Mouse (Mus musculus): ENCODE results near the gene Trmt61a.

Gene Trmt61a

GRCm38 (mm10) chr12:111663228-111664143 is 14.4 kb upstream of the Trmt61a start:
- peaks cover 84% of the 10 kb centered on the region for H3K4me1 ChIP-seq (replicated peaks; ENCODE audit: low read depth, low read length)
- peak overlapping the region; percentile 62 for H3K4me3 ChIP-seq (replicated peaks; ENCODE audit: low read length)
- TF ChIP-seq POU5F1 (IDR thresholded peaks at IDR 0.05; ENCODE audit: borderline replicate concordance, low read length) (no peak), CTCF (conservative IDR thresholded peaks at IDR 0.05; ENCODE audit: low read length) (no peak), NANOG (IDR thresholded peaks at IDR 0.05; ENCODE audit: borderline replicate concordance, low read length) (no peak)
- peaks cover 15% of the 10 kb centered on the region for H3K36me3 ChIP-seq (ENCODE audit: insufficient read depth, low read length)
- no peaks in the 10 kb centered on the region for H3K27me3 ChIP-seq (ENCODE audit: insufficient read depth, low read length)
- H3K9me3 ChIP-seq (ENCODE audit: low read length): no peaks in the 10 kb centered on the region

GRCm38 (mm10) chr12:111664144-111664634 is 13.7 kb upstream of the Trmt61a start:
- H3K27me3 ChIP-seq (ENCODE audit: insufficient read depth, low read length): no peaks in the 10 kb centered on the region
- no peak for TF ChIP-seq NANOG (IDR thresholded peaks at IDR 0.05; ENCODE audit: borderline replicate concordance, low read length)
- no peak for TF ChIP-seq POU5F1 (IDR thresholded peaks at IDR 0.05; ENCODE audit: borderline replicate concordance, low read length)
- no peak; the same call in 1 of the 2 replicates for TF ChIP-seq CTCF (conservative IDR thresholded peaks at IDR 0.05; ENCODE audit: low read length)
- no peaks in the 10 kb centered on the region for H3K9me3 ChIP-seq (ENCODE audit: low read length)
- peaks cover 15% of the 10 kb centered on the region for H3K36me3 ChIP-seq (ENCODE audit: insufficient read depth, low read length)
- peaks cover 88% of the 10 kb centered on the region for H3K4me1 ChIP-seq (replicated peaks; ENCODE audit: low read depth, low read length)
- peak overlapping the region; percentile 62 for H3K4me3 ChIP-seq (replicated peaks; ENCODE audit: low read length)

- no peaks in the 10 kb centered on the region for H3K27me3 ChIP-seq (ENCODE audit: insufficient read depth, low read length)
- TF ChIP-seq CTCF (conservative IDR thresholded peaks at IDR 0.05; ENCODE audit: low read length): 0 out of 2 replicates have a peak, but pooled peaks have one; percentile 1
- no peak for TF ChIP-seq NANOG (IDR thresholded peaks at IDR 0.05; ENCODE audit: borderline replicate concordance, low read length)
- no peak overlapping the region for H3K4me3 ChIP-seq (replicated peaks; ENCODE audit: low read length)
- H3K4me1 ChIP-seq (replicated peaks; ENCODE audit: low read depth, low read length): peaks cover 88% of the 10 kb centered on the region
- H3K9me3 ChIP-seq (ENCODE audit: low read length): no peaks in the 10 kb centered on the region
- peaks cover 24% of the 10 kb centered on the region for H3K36me3 ChIP-seq (ENCODE audit: insufficient read depth, low read length)
These were observed 12.6 kb upstream of the Trmt61a start for GRCm38 (mm10) chr12:111665041-111665880.

- Histone ChIP-seq H3K4me1 (replicated peaks; ENCODE audit: low read depth, low read length) (peaks cover 82% of the 10 kb centered on the region), H3K36me3 (ENCODE audit: insufficient read depth, low read length) (peaks cover 34% of the 10 kb centered on the region), H3K9me3 (ENCODE audit: low read length) (no peaks in the 10 kb centered on the region), H3K27me3 (ENCODE audit: insufficient read depth, low read length) (no peaks in the 10 kb centered on the region), H3K4me3 (replicated peaks; ENCODE audit: low read length) (no peak overlapping the region)
- TF ChIP-seq POU5F1 (IDR thresholded peaks at IDR 0.05; ENCODE audit: borderline replicate concordance, low read length): no peak
- TF ChIP-seq NANOG (IDR thresholded peaks at IDR 0.05; ENCODE audit: borderline replicate concordance, low read length): no peak
- no peak for TF ChIP-seq CTCF (conservative IDR thresholded peaks at IDR 0.05; ENCODE audit: low read length)
These were observed 11.5 kb upstream of the Trmt61a start for GRCm38 (mm10) chr12:111666380-111666779.

- H3K27me3 ChIP-seq (ENCODE audit: insufficient read depth, low read length): peaks cover 5% of the 10 kb centered on the region
- H3K4me3 ChIP-seq (replicated peaks; ENCODE audit: low read length): no peak overlapping the region
- peaks cover 37% of the 10 kb centered on the region for H3K36me3 ChIP-seq (ENCODE audit: insufficient read depth, low read length)
- peaks cover 73% of the 10 kb centered on the region for H3K4me1 ChIP-seq (replicated peaks; ENCODE audit: low read depth, low read length)
- TF ChIP-seq POU5F1 (IDR thresholded peaks at IDR 0.05; ENCODE audit: borderline replicate concordance, low read length) (no peak), NANOG (IDR thresholded peaks at IDR 0.05; ENCODE audit: borderline replicate concordance, low read length) (no peak), CTCF (conservative IDR thresholded peaks at IDR 0.05; ENCODE audit: low read length) (no peak)
- no peaks in the 10 kb centered on the region for H3K9me3 ChIP-seq (ENCODE audit: low read length)
These were observed 10.5 kb upstream of the Trmt61a start for GRCm38 (mm10) chr12:111667421-111667820.

GRCm38 (mm10) chr12:111668457-111668912 is 9.4 kb upstream of the Trmt61a start:
- peak; percentile 84 for TF ChIP-seq CTCF (conservative IDR thresholded peaks at IDR 0.05; ENCODE audit: low read length)
- no peak for TF ChIP-seq POU5F1 (IDR thresholded peaks at IDR 0.05; ENCODE audit: borderline replicate concordance, low read length)
- TF ChIP-seq NANOG (IDR thresholded peaks at IDR 0.05; ENCODE audit: borderline replicate concordance, low read length): no peak
- Histone ChIP-seq H3K4me3 (replicated peaks; ENCODE audit: low read length) (no peak overlapping the region; the same call in 1 of the 2 replicates), H3K27me3 (ENCODE audit: insufficient read depth, low read length) (peaks cover 15% of the 10 kb centered on the region), H3K36me3 (ENCODE audit: insufficient read depth, low read length) (peaks cover 37% of the 10 kb centered on the region), H3K4me1 (replicated peaks; ENCODE audit: low read depth, low read length) (peaks cover 73% of the 10 kb centered on the region), H3K9me3 (ENCODE audit: low read length) (no peaks in the 10 kb centered on the region)

- H3K4me1 ChIP-seq (replicated peaks; ENCODE audit: low read depth, low read length): peaks cover 73% of the 10 kb centered on the region
- TF ChIP-seq POU5F1 (IDR thresholded peaks at IDR 0.05; ENCODE audit: borderline replicate concordance, low read length) (no peak), NANOG (IDR thresholded peaks at IDR 0.05; ENCODE audit: borderline replicate concordance, low read length) (no peak), CTCF (conservative IDR thresholded peaks at IDR 0.05; ENCODE audit: low read length) (no peak)
- H3K36me3 ChIP-seq (ENCODE audit: insufficient read depth, low read length): peaks cover 37% of the 10 kb centered on the region
- H3K4me3 ChIP-seq (replicated peaks; ENCODE audit: low read length): peak overlapping the region; percentile 89
- no peaks in the 10 kb centered on the region for H3K9me3 ChIP-seq (ENCODE audit: low read length)
- peaks cover 22% of the 10 kb centered on the region for H3K27me3 ChIP-seq (ENCODE audit: insufficient read depth, low read length)
These were observed 8.7 kb upstream of the Trmt61a start for GRCm38 (mm10) chr12:111669000-111669788.

All from E14TG2a.4 (cell line).